Mouse (Mus musculus): Measurements from ENCODE around the gene Stmn1.

- no peak for TF ChIP-seq CTCF (IDR thresholded peaks at IDR 0.05; ENCODE audit: low read depth, low read length)
- TF ChIP-seq POLR2A (IDR thresholded peaks at IDR 0.05; ENCODE audit: borderline replicate concordance, low read depth, low read length), result no peak
These were observed 1.5 kb upstream of the Stmn1 start for GRCm38 (mm10) chr4:134466381-134467262.

Measured in bone marrow macrophage, adult 2 months (primary cell).